ENCODE assay signal across 19 mouse cellular contexts in the genomic region with DNA sequence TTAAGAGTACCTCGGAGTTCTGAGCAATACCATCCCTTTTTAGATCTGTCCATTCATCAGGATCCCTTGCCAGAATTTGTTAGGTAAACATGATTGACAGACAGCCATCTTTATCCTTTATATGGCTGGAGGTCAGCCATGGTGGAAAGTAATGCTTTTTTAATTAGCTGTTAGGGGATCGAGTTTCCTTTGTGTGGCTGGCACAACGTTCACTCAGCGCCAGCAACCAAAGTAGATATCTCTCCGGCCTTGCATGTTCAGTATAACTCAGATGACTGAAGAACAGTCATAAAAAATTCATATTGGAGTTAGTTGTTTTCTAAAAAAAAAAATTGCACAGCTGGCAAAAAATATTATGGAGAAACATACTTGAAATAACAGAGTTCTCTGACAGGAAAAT.
A peak's percentile ranks its signal among the peaks of the same experiment; 100 is the strongest.
DNase-seq lines count a peak whose midpoint lies in the region; ATAC-seq and TF ChIP-seq lines count a peak whose summit lies in the region.
"Had no signal": no experiment of that assay in that cellular context is flagged by ENCODE, and none has a peak within 500 bp of the region (broad histone marks: within the 10 kb centered on the region; RNA-seq: fewer than 3 reads in every experiment).

No protein-coding gene starts in this region.

- TF ChIP-seq CTCF in forebrain, postnatal 0 days (IDR thresholded peaks at IDR 0.05; ENCODE audit: low read depth) = no peak
- TF ChIP-seq CTCF in lung, embryonic 14.5 days (IDR thresholded peaks at IDR 0.05; ENCODE audit: low read depth) = no peak

- H3K36me3 ChIP-seq in forebrain, embryonic 13.5 days (ENCODE audit: poor library complexity, severe bottlenecking) = no peaks in the 10 kb centered on the region
- H3K36me3 ChIP-seq in forebrain, postnatal 0 days (ENCODE audit: insufficient read depth) = no peaks in the 10 kb centered on the region
- no peaks in the 10 kb centered on the region for H3K36me3 ChIP-seq in lung, embryonic 14.5 days (ENCODE audit: insufficient read depth)
- H3K36me3 ChIP-seq: hindbrain, embryonic 12.5 days; limb, embryonic 12.5 days had no signal

- 15% methylated on average over 5 of the region's 5 CpGs for WGBS in forebrain, embryonic 13.5 days
- WGBS in forebrain, postnatal 0 days = 11% methylated on average over 5 of the region's 5 CpGs
- WGBS in lung, embryonic 14.5 days = 20% methylated on average over 5 of the region's 5 CpGs

- peak; percentile 53; the same call in 1 of the 2 replicates for ATAC-seq in forebrain, embryonic 13.5 days
- ATAC-seq in forebrain, postnatal 0 days = no peak
- ATAC-seq in lung, embryonic 14.5 days (ENCODE audit: insufficient read depth) = no peak
- ATAC-seq: midbrain, embryonic 16.5 days had no signal

- DNase-seq in forebrain, postnatal 0 days = no peak
- peak; percentile 66 for DNase-seq in lung, embryonic 14.5 days
- DNase-seq in lung, adult 18-20 months = no peak
- DNase-seq in embryo, embryonic 11 days = peak; percentile 57
- DNase-seq in retina, embryonic 14.5 days (ENCODE audit: low spot score) = peak; percentile 17
- no peak for DNase-seq in cerebellum, postnatal 25 days
- DNase-seq in adrenal gland, postnatal 36 days = no peak
- DNase-seq: cerebellum, adult 9-11 months; gastrocnemius, postnatal 36 days; kidney, adult 8-10 months; lung, postnatal 10 days; thymus, postnatal 25 days had no signal

- H3K4me3 ChIP-seq in forebrain, embryonic 13.5 days = no peak overlapping the region
- no peak overlapping the region for H3K4me3 ChIP-seq in forebrain, postnatal 0 days (ENCODE audit: low read depth, low read length)
- H3K4me3 ChIP-seq in lung, embryonic 14.5 days (ENCODE audit: low read depth, low read length) = no peak overlapping the region
- H3K4me3 ChIP-seq: erythroblast, embryonic 14.5 days; hindbrain, embryonic 12.5 days; limb, embryonic 12.5 days; megakaryocyte, embryonic 14.5 days had no signal

- H3K27ac ChIP-seq in forebrain, embryonic 13.5 days = no peak overlapping the region
- H3K27ac ChIP-seq in forebrain, postnatal 0 days (ENCODE audit: low read depth, low read length) = no peak overlapping the region
- H3K27ac ChIP-seq in lung, embryonic 14.5 days (ENCODE audit: low read depth) = no peak overlapping the region
- H3K27ac ChIP-seq: hindbrain, embryonic 12.5 days; limb, embryonic 12.5 days; liver, embryonic 14.5 days had no signal

- no peaks in the 10 kb centered on the region for H3K27me3 ChIP-seq in forebrain, embryonic 13.5 days
- H3K27me3 ChIP-seq in forebrain, postnatal 0 days (ENCODE audit: insufficient read depth, low read length) = no peaks in the 10 kb centered on the region
- H3K27me3 ChIP-seq in lung, embryonic 14.5 days (ENCODE audit: insufficient read depth, low read length) = no peaks in the 10 kb centered on the region
- H3K27me3 ChIP-seq: hindbrain, embryonic 12.5 days; limb, embryonic 12.5 days; megakaryocyte, embryonic 14.5 days had no signal

- no peak overlapping the region for H3K4me2 ChIP-seq in forebrain, embryonic 13.5 days
- H3K4me2 ChIP-seq in forebrain, postnatal 0 days (ENCODE audit: low read depth) = no peak overlapping the region
- no peak overlapping the region for H3K4me2 ChIP-seq in lung, embryonic 14.5 days
- H3K4me2 ChIP-seq: hindbrain, embryonic 12.5 days had no signal

- no peaks in the 10 kb centered on the region for H3K9me3 ChIP-seq in forebrain, embryonic 13.5 days (replicated peaks)
- H3K9me3 ChIP-seq in forebrain, postnatal 0 days (ENCODE audit: low read length) = no peaks in the 10 kb centered on the region
- H3K9me3 ChIP-seq in lung, embryonic 14.5 days (ENCODE audit: low read depth, low read length) = no peaks in the 10 kb centered on the region
- H3K9me3 ChIP-seq: hindbrain, embryonic 12.5 days; limb, embryonic 12.5 days; megakaryocyte, embryonic 14.5 days had no signal

- no peak overlapping the region for H3K9ac ChIP-seq in forebrain, embryonic 13.5 days
- no peak overlapping the region for H3K9ac ChIP-seq in forebrain, postnatal 0 days
- no peak overlapping the region for H3K9ac ChIP-seq in lung, embryonic 14.5 days
- H3K9ac ChIP-seq: hindbrain, embryonic 12.5 days; limb, embryonic 12.5 days; liver, embryonic 14.5 days had no signal

- H3K4me1 ChIP-seq in forebrain, embryonic 13.5 days = peaks cover 5% of the 10 kb centered on the region; the same call in 1 of the 2 replicates
- no peaks in the 10 kb centered on the region for H3K4me1 ChIP-seq in forebrain, postnatal 0 days (ENCODE audit: insufficient read depth)
- peaks cover 4% of the 10 kb centered on the region; the same call in 1 of the 2 replicates for H3K4me1 ChIP-seq in lung, embryonic 14.5 days (ENCODE audit: insufficient read depth)
- H3K4me1 ChIP-seq: hindbrain, embryonic 12.5 days; megakaryocyte, embryonic 14.5 days had no signal

Comparison
In these comparisons a context has a peak if more than half of its experiments do, and no peak if none do; other contexts are left out.
1. DNase-seq: peak in lung, embryonic 14.5 days (single experiment), embryo, embryonic 11 days (single experiment) and retina, embryonic 14.5 days (single experiment); none in forebrain, postnatal 0 days (single experiment), lung, adult 18-20 months (0 of 2), cerebellum, postnatal 25 days (0 of 2) and adrenal gland, postnatal 36 days (0 of 2).